Mouse (Mus musculus) lung, postnatal 0 days (tissue): ENCODE measurements around the gene Zbp1. TPM values are rescaled to one million over a fixed set of nuclear protein-coding genes. Genes with fewer than 3 reads are reported as not detected.

ENCODE experiments used
- ATAC-seq: fragments of 200-750 bp; cut with Nextera tagmentation; 2 replicates; pipeline ENCODE4 v1.8.0; 2017; ENCODE audit warnings: moderate library complexity
- DNase-seq: peaks from one replicate; pipeline ENCODE4 v3.0.0-alpha.2; 2016; ENCODE audit warnings: low spot score
- H3K27ac ChIP-seq: fragments of 300-500 bp; sonication (generic); 2 replicates; pipeline ENCODE4 v1.5.1; 2014; ENCODE audit warnings: antibody characterized with exemption, mild to moderate bottlenecking, low read length, mixed read lengths
- H3K27me3 ChIP-seq: fragments of 300-500 bp; sonication (generic); replicated peaks from 2 replicates; pipeline ENCODE4 v1.6.1; 2014; ENCODE audit warnings: low read length, mixed read lengths; ENCODE audit not compliant: insufficient read depth
- H3K36me3 ChIP-seq: fragments of 300-500 bp; sonication (generic); 2 replicates; pipeline ENCODE4 v1.6.1; 2014; ENCODE audit warnings: low read length, mixed read lengths; ENCODE audit not compliant: insufficient read depth
- H3K4me1 ChIP-seq: fragments of 300-500 bp; sonication (generic); 2 replicates; pipeline ENCODE4 v1.6.1; 2014; ENCODE audit warnings: antibody characterized with exemption, low read depth, low read length, mixed read lengths; ENCODE audit not compliant: insufficient read depth
- H3K4me2 ChIP-seq: fragments of 300-500 bp; sonication (generic); replicated peaks from 2 replicates; pipeline ENCODE4 v1.6.1; 2014; ENCODE audit warnings: low read depth, mild to moderate bottlenecking, low read length, moderate library complexity, mixed read lengths
- H3K4me3 ChIP-seq: fragments of 300-500 bp; sonication (generic); 2 replicates; pipeline ENCODE4 v1.5.1; 2014; ENCODE audit warnings: low read depth, low read length
- H3K9ac ChIP-seq: fragments of 300-500 bp; sonication (generic); replicated peaks from 2 replicates; pipeline ENCODE4 v1.6.1; 2014; ENCODE audit warnings: low read depth, mild to moderate bottlenecking
- H3K9me3 ChIP-seq: fragments of 300-500 bp; sonication (generic); 2 replicates; pipeline ENCODE4 v1.6.1; 2016; ENCODE audit warnings: low read length, mixed read lengths
- CTCF ChIP-seq: IDR thresholded peaks from 2 replicates; pipeline ENCODE4 v1.5.1; 2016; ENCODE audit warnings: antibody characterized with exemption, mild to moderate bottlenecking
- EP300 ChIP-seq: IDR thresholded peaks from 2 replicates; pipeline ENCODE4 v1.6.1; 2016; ENCODE audit warnings: antibody characterized with exemption, mild to moderate bottlenecking, control low read depth
- WGBS: fragments of 180-500 bp; shearing (Covaris S2); extraction: QIAGEN DNeasy Blood & Tissue Kit; methylation state at CpG from one replicate; pipeline ENCODE4 v1.1.7; 2014; 5-methylcytosine and 5-hydroxymethylcytosine counted together
- polyA plus RNA-seq: library from polyadenylated mRNA; unstranded; fragments of >200 nt; fragmentation: Nextera tagmentation; extraction: Ambion mirVana; gene quantifications from 2 replicates; pipeline ENCODE4 v1.2.1, GENCODE M21; 2015

Zbp1 gene
- polyA plus RNA-seq, 1 experiment from 2014 or later = 2.5 TPM

DNA sequence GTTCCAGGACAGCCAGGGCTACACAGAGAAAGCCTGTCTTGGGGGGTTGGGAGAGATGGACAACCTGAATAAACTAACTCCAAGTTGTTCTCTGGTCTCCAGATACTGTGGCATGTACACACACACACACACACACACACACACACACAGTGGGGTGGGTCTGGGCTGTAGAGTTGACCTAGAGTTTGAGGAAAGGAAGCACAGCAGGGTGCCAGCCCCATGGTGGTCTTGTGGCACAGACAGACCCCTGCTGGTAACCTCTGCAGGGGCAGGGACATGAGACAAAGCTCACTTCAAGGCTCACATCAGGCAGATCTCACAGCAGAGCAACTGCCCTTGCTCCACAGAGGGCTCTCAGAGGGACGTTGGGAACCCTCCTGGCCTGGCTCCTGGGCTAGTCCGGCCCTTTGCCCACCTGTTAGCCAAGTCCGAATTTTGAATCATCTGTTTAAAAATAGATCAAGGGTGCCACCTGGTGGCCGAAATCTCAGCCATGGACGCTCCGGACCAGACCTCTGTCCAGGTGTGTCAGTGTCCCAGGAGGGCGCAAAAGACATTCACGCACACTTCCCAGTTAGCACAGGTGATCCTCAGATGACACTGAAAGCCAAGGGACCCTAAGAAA lies 34.8 kb downstream of the Zbp1 start:
- TF ChIP-seq CTCF (peak; percentile 81), EP300 (no peak)
- WGBS = under 1% methylated on average over 8 of the region's 8 CpGs
- H3K36me3 ChIP-seq = no peaks in the 10 kb centered on the region
- H3K9me3 ChIP-seq = no peaks in the 10 kb centered on the region
- peak; percentile 16; the same call in 1 of the 2 replicates for ATAC-seq
- H3K4me3 ChIP-seq = no peak overlapping the region
- peak; percentile 49 for DNase-seq
- no peak overlapping the region for H3K4me2 ChIP-seq
- H3K27ac ChIP-seq = no peak overlapping the region
- no peaks in the 10 kb centered on the region for H3K27me3 ChIP-seq
- no peaks in the 10 kb centered on the region for H3K4me1 ChIP-seq
- H3K9ac ChIP-seq = no peak overlapping the region

DNA sequence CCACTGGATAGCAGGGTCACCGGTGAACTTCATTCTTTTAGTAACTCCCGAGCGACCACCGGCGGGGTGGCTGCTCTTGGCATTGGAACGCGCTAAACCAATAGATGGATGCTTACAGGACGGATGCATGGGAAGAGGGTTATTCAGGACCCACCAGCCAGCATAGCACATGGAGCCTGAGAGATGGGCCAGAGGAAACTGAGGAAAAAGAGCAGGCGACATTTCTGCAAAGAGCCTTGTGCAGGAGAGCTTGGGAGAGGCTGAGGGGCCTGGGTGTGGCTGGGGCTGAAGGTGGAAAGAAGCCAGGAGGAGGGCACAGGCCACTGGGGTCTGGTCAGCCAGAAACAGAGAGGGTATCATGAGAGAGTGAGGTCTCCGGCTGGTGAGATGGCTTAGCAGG lies 35.4 kb downstream of the Zbp1 start:
- TF ChIP-seq EP300 (no peak), CTCF (no peak)

DNA sequence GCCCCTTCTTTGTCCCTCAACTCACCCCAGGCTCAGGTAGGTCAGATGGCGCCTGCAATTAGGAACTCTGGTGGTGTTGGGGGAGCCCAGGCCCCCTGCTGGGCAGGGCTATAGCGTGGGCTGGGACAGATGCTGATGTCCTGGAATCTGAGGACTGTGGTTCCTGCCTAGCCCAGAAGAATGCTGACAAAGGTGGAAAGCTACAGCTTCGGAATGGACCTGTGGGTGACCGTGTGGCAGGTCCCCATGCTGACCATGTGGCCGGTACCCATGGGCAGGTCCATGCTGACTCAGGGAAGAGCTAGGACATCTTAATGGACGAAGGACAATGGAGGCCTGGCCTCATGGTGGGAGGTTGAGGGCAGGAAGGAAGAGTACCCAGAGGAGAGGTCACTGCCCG lies 35.9 kb downstream of the Zbp1 start:
- H3K4me2 ChIP-seq = no peak overlapping the region
- no peak for DNase-seq
- no peak overlapping the region for H3K4me3 ChIP-seq
- no peaks in the 10 kb centered on the region for H3K27me3 ChIP-seq
- no peak for ATAC-seq
- no peaks in the 10 kb centered on the region for H3K9me3 ChIP-seq
- TF ChIP-seq EP300 (no peak), CTCF (no peak)
- no peaks in the 10 kb centered on the region for H3K36me3 ChIP-seq
- WGBS = 83% methylated on average over 7 of the region's 7 CpGs
- H3K4me1 ChIP-seq = no peaks in the 10 kb centered on the region
- no peak overlapping the region for H3K9ac ChIP-seq
- H3K27ac ChIP-seq = no peak overlapping the region

More for the DNA sequence above, 35.4 kb downstream of the Zbp1 start:
- Histone ChIP-seq H3K4me3 (no peak overlapping the region), H3K27me3 (no peaks in the 10 kb centered on the region), H3K9ac (no peak overlapping the region), H3K36me3 (no peaks in the 10 kb centered on the region), H3K9me3 (no peaks in the 10 kb centered on the region), H3K4me2 (no peak overlapping the region), H3K4me1 (no peaks in the 10 kb centered on the region), H3K27ac (no peak overlapping the region)
- DNase-seq = no peak
- ATAC-seq = no peak
- 92% methylated on average over 10 of the region's 10 CpGs for WGBS

DNA sequence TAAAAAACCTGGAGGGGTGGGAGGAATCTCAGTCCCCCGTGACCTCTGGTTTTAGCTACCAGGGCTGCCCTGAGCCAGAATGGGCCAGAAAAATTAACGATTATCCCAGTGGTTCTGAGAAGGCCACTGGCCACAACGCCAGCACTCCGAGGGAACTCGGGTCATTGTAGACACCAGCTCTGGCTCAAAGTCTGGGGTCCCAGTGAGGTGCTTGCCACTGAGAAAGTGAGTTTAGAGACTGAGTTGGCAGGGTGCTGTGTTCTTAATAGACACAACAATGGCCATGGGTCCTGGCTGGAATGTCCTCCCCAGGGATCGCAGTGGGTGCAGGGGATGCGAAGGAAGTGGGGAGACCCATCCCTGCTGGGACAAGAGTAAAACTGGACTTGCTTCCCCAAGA lies 36.8 kb downstream of the Zbp1 start:
- no peak for ATAC-seq
- no peak overlapping the region for H3K4me2 ChIP-seq
- TF ChIP-seq EP300 = no peak
- TF ChIP-seq CTCF = no peak

DNA sequence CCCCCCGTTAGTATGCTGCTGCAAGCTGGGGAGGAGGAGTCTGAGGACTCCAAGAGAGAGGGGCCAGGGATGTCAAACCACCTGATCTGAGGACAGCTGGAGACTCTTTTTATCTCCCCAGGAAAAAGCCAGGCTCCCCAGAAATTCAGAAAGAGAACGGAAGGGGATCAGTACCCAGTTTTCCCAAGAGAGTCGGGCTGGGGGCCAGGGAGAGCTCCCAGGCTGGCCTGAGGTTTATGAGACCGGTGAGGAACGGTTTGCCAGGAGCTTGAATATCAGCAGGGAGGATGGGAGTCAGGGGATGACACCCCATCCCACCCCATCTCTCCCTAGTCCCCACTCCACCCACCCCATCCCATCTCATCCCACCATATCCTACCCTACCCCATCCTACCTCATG lies 37.2 kb downstream of the Zbp1 start:
- no peaks in the 10 kb centered on the region for H3K9me3 ChIP-seq
- no peaks in the 10 kb centered on the region for H3K27me3 ChIP-seq
- WGBS = 61% methylated on average over 4 of the region's 5 CpGs
- ATAC-seq = no peak
- H3K36me3 ChIP-seq = no peaks in the 10 kb centered on the region
- no peaks in the 10 kb centered on the region for H3K4me1 ChIP-seq
- H3K4me2 ChIP-seq = no peak overlapping the region
- no peak overlapping the region for H3K9ac ChIP-seq
- DNase-seq = no peak
- TF ChIP-seq CTCF (no peak), EP300 (no peak)
- H3K27ac ChIP-seq = no peak overlapping the region
- no peak overlapping the region for H3K4me3 ChIP-seq

More for the DNA sequence above, 36.8 kb downstream of the Zbp1 start:
- H3K36me3 ChIP-seq = no peaks in the 10 kb centered on the region
- H3K27me3 ChIP-seq = no peaks in the 10 kb centered on the region
- no peak overlapping the region for H3K9ac ChIP-seq
- 84% methylated on average over 7 of the region's 7 CpGs for WGBS
- H3K9me3 ChIP-seq = no peaks in the 10 kb centered on the region
- H3K4me3 ChIP-seq = no peak overlapping the region
- H3K27ac ChIP-seq = no peak overlapping the region
- H3K4me1 ChIP-seq = no peaks in the 10 kb centered on the region
- no peak for DNase-seq

DNA sequence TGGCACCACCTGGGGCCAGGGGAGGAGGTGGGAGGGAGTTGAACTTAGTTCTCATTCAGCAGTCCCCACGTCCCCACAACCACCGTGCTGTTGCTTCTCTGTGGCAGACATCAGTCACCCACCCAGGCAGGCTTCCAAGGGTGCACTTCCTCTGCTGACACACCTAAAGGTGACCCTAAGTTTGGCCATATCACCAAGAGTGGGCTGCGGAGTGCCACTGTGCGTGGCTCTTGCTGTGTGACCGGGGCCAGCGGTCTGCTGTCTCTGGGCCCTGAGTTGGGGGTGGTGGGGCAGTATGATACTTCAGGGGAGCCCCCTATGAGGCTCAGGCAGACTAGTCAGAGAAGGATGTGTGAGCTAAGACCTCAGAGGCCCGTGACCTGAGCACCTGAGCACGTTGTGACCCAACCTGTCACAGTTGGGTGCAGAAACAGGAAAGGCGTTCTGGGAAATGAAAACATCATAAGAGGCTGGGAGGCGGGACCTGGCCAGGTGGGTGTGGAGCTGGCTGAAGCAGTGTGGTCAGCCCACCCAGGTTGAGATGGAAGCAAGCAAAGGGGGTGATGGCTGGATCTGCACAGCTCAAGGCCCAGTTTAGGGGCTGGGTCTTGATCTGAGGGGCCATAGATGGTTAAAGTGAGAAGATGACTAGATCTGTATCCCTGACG lies 37.9 kb downstream of the Zbp1 start:
- no peaks in the 10 kb centered on the region for H3K4me1 ChIP-seq
- H3K36me3 ChIP-seq = no peaks in the 10 kb centered on the region
- no peak overlapping the region for H3K4me2 ChIP-seq
- DNase-seq = no peak
- ATAC-seq = no peak
- no peaks in the 10 kb centered on the region for H3K27me3 ChIP-seq
- 65% methylated on average over 11 of the region's 11 CpGs for WGBS
- H3K4me3 ChIP-seq = no peak overlapping the region
- no peak overlapping the region for H3K9ac ChIP-seq
- TF ChIP-seq EP300 (no peak), CTCF (no peak)
- H3K27ac ChIP-seq = no peak overlapping the region
- no peaks in the 10 kb centered on the region for H3K9me3 ChIP-seq
